Mouse (Mus musculus): ENCODE results near the gene Ang. TPM values are rescaled to one million over a fixed set of nuclear protein-coding genes. Genes with fewer than 3 reads are reported as not detected.
A peak's percentile ranks its signal among the peaks of the same experiment; 100 is the strongest.

Gene Ang
- 1 to 10 TPM; 4.9 to 9.2 TPM for total RNA-seq (2021)
- long read RNA-seq, experiment 1, partial matches to known transcripts: 0 of 1 reads
- long read RNA-seq, experiment 1, other reads (novel, unspliced or antisense): 0 of 1 reads
- long read RNA-seq, experiment 2: 0 reads

- peak; percentile 24 to 50 for DNase-seq (ENCODE audit: low spot score in 2 of 2)
Measured at GRCm38 (mm10) chr14:51090921-51091900, at the start of gene Ang, which contains the start of gene Rnase4. Ang (plus strand) TSS chr14:51091150. Rnase4 (plus strand) TSS chr14:51091077.

- no peak for DNase-seq (ENCODE audit: low spot score in 2 of 2)
Measured at GRCm38 (mm10) chr14:51041769-51042168, 49.2 kb upstream of the Ang start, which contains the start of gene Rnase9. Rnase9 (minus strand) TSS chr14:51041869.

- DNase-seq (ENCODE audit: low spot score in 2 of 2): no peak
Measured at GRCm38 (mm10) chr14:51047846-51048245, 43.1 kb upstream of the Ang start.

- no peak for DNase-seq (ENCODE audit: low spot score in 2 of 2)
Measured at GRCm38 (mm10) chr14:51050063-51050462, 40.9 kb upstream of the Ang start, which contains the start of gene Rnase11. Rnase11 (minus strand) TSS chr14:51050163.

- DNase-seq (ENCODE audit: low spot score in 2 of 2): no peak
Measured at GRCm38 (mm10) chr14:51051941-51052340, 39.0 kb upstream of the Ang start.

- no peak for DNase-seq (ENCODE audit: low spot score in 2 of 2)
Measured at GRCm38 (mm10) chr14:51053176-51053575, 37.8 kb upstream of the Ang start.

- DNase-seq (ENCODE audit: low spot score in 2 of 2): no peak
Measured at GRCm38 (mm10) chr14:51054243-51055237, 36.4 kb upstream of the Ang start.

GRCm38 (mm10) chr14:51057401-51057831, 33.5 kb upstream of the Ang start, which contains the start of gene Rnase12:
Rnase12 (minus strand) TSS chr14:51057661.
- DNase-seq (ENCODE audit: low spot score in 2 of 2): no peak

- no peak for DNase-seq (ENCODE audit: low spot score in 2 of 2)
Measured at GRCm38 (mm10) chr14:51060761-51061160, 30.2 kb upstream of the Ang start.

GRCm38 (mm10) chr14:51068956-51069355, 22.0 kb upstream of the Ang start:
- DNase-seq (ENCODE audit: low spot score in 2 of 2): no peak

GRCm38 (mm10) chr14:51069617-51070016, 21.3 kb upstream of the Ang start:
- peak; percentile 26 to 37 for DNase-seq (ENCODE audit: low spot score in 2 of 2)

- DNase-seq (ENCODE audit: low spot score in 2 of 2): no peak
Measured at GRCm38 (mm10) chr14:51074335-51074734, 16.6 kb upstream of the Ang start, which contains the start of gene Olfr750. Olfr750 (minus strand) TSS chr14:51074435.

- no peak for DNase-seq (ENCODE audit: low spot score in 2 of 2)
Measured at GRCm38 (mm10) chr14:51079180-51079579, 11.8 kb upstream of the Ang start.

GRCm38 (mm10) chr14:51081035-51081434, 9.9 kb upstream of the Ang start:
- no peak for DNase-seq (ENCODE audit: low spot score in 2 of 2)

GRCm38 (mm10) chr14:51082599-51083581, 8.1 kb upstream of the Ang start:
- peak; percentile 77 to 81 for DNase-seq (ENCODE audit: low spot score in 2 of 2)

- DNase-seq (ENCODE audit: low spot score in 2 of 2): no peak
Measured at GRCm38 (mm10) chr14:51083805-51084204, 7.1 kb upstream of the Ang start.

GRCm38 (mm10) chr14:51085086-51085485, 5.9 kb upstream of the Ang start:
- DNase-seq (ENCODE audit: low spot score in 2 of 2): no peak

- DNase-seq (ENCODE audit: low spot score in 2 of 2): no peak
Measured at GRCm38 (mm10) chr14:51085911-51086310, 5.0 kb upstream of the Ang start.

GRCm38 (mm10) chr14:51087762-51088161, 3.2 kb upstream of the Ang start:
- DNase-seq (ENCODE audit: low spot score in 2 of 2): no peak
